Mouse (Mus musculus) brain, embryonic 14.5 days (tissue): Measurements from ENCODE around the gene Gm21725. TPM values are rescaled to one million over a fixed set of nuclear protein-coding genes. Genes with fewer than 3 reads are reported as not detected.
"Not testable (repeated sequence)": the region's sequence is repeated elsewhere in the genome, so short reads cannot be mapped to it uniquely, and the experiment has no call there.

Experiments used
- DNase-seq: peaks from one replicate; pipeline ENCODE4 v3.0.0-alpha.2; 2011; ENCODE audit warnings: low read depth
- polyA plus RNA-seq: library from polyadenylated mRNA; depleted of rRNA; stranded (reverse); fragments of >200 nt; gene quantifications from 2 replicates; pipeline ENCODE4 v1.2.3, GENCODE M21; 2012; rRNA removed

Gm21725 gene
- not detected in 2 replicates for polyA plus RNA-seq

DNA sequence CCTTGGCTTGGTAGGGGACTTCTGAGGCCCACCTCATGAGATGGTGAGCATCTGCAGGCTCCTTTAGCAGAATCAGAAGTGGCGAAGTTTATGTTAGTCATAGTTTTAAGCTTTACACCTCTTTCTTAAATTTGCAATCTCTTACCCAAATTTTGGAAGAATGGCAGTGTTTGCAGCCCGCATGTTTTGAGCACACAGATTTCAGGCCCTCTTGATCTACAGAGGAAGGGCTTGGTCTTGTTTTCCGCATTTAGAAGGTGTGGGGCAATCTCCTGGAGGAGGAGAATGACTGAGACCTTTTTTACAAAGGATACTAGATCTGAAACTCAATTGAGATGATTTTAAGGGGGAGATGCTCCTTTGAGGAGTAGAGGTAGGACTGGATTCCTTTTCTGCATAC lies at the start of gene Gm21725:
Gm21725 (minus strand) TSS at position 101 of the 400 bp plus-strand sequence.
- not testable (repeated sequence) for DNase-seq

Other genes starting within 250 kb of the Gm21725 start
- gene Gm21891, start 215.6 kb downstream of the Gm21725 start, polyA plus RNA-seq = not detected in 2 replicates
- gene Gm21425, start 187.1 kb downstream of the Gm21725 start, polyA plus RNA-seq = not detected in 2 replicates
- gene Gm21828, start 125.1 kb downstream of the Gm21725 start, polyA plus RNA-seq = not detected in 2 replicates
- gene Gm21440, start 96.7 kb downstream of the Gm21725 start, polyA plus RNA-seq = not detected in 2 replicates
- not detected in 2 replicates for gene Gm21454, start 96.6 kb downstream of the Gm21725 start, polyA plus RNA-seq
- not detected in 2 replicates for gene Gm21866, start 116.5 kb upstream of the Gm21725 start, polyA plus RNA-seq
- not detected in 2 replicates for gene Gm20773, start 145.0 kb upstream of the Gm21725 start, polyA plus RNA-seq